Mouse (Mus musculus): ENCODE measurements around the gene Spg20.

Gene Spg20

GRCm38 (mm10) chr3:55151656-55152433 is 39.9 kb downstream of the Spg20 start:
- peak; percentile 86 to 89 for DNase-seq

DNA sequence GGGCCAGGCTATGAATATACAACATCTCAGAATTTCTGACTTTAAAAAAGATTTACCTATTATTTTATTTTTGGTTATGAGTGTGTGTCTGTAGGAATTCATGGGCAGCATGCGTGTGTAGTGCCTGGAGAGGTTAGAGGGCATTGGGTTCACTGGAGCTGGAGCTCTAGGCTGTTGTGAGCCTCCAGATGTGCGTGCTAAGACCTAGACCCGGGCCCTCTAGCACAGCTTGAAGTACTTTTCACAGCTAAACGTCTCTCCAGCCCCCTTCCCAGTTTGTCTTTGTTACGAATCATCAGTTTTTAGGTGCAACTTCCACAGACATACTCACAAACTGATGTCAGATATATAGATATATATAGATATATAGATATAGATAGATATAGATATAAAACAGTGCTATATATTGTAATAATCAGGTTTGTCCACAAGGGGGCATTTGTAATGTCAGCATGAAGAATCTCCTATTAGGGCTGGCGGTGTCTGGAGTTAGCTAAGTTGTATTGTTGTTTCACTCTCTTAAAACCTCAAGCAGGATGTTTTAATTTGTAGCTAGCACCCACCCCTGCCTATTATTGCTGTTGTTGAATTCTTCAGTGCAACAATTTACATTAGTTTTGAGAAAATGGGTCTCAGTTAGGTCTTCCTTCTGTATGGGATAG is 40.9 kb downstream of the Spg20 start:
- DNase-seq = peak in 1 of 2 experiments; percentile 72

GRCm38 (mm10) chr3:55154163-55154562 is 42.3 kb downstream of the Spg20 start:
- DNase-seq = no peak

DNA sequence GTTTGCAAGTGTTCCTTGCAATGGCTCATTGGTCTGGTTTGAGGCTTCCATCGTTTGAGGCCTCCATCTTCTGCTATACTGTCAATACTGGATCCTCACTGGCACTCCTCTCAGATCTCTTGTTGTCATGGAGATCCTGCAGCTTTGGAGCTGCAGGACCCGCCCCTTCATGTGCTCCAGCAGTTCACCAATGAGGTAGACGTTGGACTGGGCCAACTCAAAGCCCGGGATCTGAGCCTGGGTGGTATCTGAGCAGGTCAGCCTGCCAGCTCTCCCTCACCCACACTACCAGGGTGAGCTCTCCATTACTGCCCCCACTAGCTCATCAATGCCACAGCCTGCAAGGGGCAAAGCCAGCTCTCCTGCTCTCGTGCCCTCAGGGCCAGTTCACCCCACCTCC is 45.5 kb downstream of the Spg20 start:
- DNase-seq = peak; percentile 45 to 67

- DNase-seq = no peak
Measured at GRCm38 (mm10) chr3:55161144-55161543, 49.2 kb downstream of the Spg20 start.

DNA sequence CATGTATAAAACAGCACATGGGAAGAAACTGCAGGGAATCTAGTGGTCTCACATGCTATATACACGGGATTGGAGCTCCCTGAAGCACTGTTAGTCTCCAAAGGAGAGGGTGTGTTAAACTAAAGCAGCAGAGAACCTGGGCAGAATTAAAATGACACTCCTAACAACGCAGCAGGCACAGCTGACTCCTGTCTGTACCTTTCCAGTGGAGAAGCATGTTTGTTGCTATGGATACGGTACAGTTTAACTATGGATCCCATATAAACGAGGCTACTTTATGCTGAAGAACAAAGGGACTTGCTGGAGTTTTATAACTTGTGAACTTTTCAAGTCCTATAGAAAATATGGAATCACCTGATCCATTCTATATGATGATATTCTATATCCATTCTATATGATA is 51.6 kb downstream of the Spg20 start:
- DNase-seq = no peak

DNA sequence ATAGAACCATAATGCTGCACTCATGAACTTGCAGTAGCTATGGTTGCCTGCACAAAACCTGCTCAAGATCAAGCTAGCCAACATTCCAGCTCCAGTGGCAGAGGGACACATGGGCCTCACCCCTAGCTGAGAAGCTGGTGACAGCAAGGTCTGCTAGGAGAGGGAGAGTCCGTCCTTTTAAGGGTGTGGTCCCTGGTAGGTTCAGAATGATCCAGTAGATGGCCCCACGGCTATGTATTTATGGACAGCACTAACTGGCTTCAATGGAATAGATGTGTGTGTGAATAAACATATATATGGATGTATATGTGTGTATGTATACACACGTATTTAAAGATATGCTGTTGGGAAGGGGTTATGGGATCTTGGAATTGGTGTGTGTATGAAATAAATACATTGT is 60.6 kb downstream of the Spg20 start:
- no peak for DNase-seq

GRCm38 (mm10) chr3:55177271-55177670 is 65.4 kb downstream of the Spg20 start:
- DNase-seq = no peak

DNA sequence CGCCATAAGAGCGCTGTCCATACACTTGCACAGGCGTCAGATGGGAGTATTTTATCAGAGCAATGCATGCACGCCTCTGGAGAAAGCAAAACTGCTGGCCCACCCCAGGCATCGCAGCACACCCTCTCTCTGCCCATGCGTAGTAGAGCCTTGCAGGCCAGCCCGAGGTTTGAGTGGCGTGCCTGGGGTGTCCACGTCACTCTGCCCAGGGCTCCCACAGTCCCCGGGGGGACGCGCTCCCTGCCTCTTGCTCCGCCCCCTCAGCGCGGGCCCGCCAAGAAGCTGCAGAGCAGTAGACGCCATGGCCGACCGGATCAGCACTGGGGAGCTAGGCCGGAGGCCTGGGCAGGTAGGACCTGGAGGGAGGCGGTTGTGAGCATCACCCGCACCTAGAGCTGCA is 69.9 kb downstream of the Spg20 start, which contains the start of gene Sohlh2:
Sohlh2 (plus strand) TSS at position 263 of the 400 bp plus-strand sequence.
- no peak for DNase-seq
